Mouse (Mus musculus) lung, adult 2 months (tissue): ENCODE results near the gene Bcl2. TPM values are rescaled to one million over a fixed set of nuclear protein-coding genes. Genes with fewer than 3 reads are reported as not detected.

Experiments
- DNase-seq: peaks from one replicate; pipeline ENCODE4 v3.0.0; 2022
- H3K4me1 ChIP-seq: fragments of 200-500 bp; 2 replicates; pipeline ENCODE4 v1.6.1; 2011; ENCODE audit warnings: low read length; ENCODE audit not compliant: control insufficient read depth, insufficient read depth
- H3K4me3 ChIP-seq: fragments of 200-500 bp; replicated peaks from 2 replicates; pipeline ENCODE3; 2011; ENCODE audit warnings: low read depth, mild to moderate bottlenecking, control low read depth, low read length; ENCODE audit errors: extremely low read depth
- CTCF ChIP-seq: fragments of 200-500 bp; IDR thresholded peaks from 2 replicates; pipeline ENCODE4 v1.5.1; 2011; ENCODE audit warnings: mild to moderate bottlenecking, low read length, control low read depth; ENCODE audit not compliant: insufficient read depth
- POLR2A ChIP-seq: fragments of 200-500 bp; IDR thresholded peaks from 2 replicates; pipeline ENCODE4 v1.6.1; 2011; ENCODE audit warnings: low read depth, mild to moderate bottlenecking, control low read depth, low read length, borderline replicate concordance; ENCODE audit errors: extremely low read depth
- WGBS: fragments of 180-500 bp; shearing (Covaris S2); methylation state at CpG from one replicate; pipeline ENCODE4 v1.1.7; 2018; 5-methylcytosine and 5-hydroxymethylcytosine counted together
- polyA plus RNA-seq: library from polyadenylated mRNA; depleted of rRNA; stranded (reverse); fragments of >200 nt; gene quantifications from 2 replicates; pipeline ENCODE4 v1.2.3, GENCODE M21; 2012

Gene Bcl2
- polyA plus RNA-seq, 1 experiment = 3.8 TPM

DNA sequence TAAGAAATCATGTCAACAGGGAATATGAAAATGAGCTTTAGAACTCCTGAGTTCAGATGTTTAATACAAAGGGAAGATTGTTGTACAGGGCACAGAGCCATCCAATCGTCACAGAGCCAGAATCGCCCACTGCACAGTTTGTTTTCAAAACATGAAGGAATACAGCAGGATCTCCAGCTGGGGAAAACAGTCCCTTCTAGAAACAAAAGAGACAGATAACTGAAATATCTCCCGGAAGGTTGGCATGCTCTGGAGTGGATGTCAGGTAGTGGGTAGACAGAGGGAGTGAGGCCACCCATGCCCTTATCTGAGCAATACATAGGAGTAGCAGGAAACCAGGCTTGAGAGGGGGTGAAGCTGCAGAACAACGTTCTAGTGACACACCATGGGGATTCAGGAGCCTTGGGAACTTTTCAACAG lies 60.6 kb downstream of the Bcl2 start:
- TF ChIP-seq POLR2A (no peak), CTCF (no peak)
- no peak overlapping the region for H3K4me3 ChIP-seq
- no peak for DNase-seq
- no peaks in the 10 kb centered on the region; the same call in 1 of the 2 replicates for H3K4me1 ChIP-seq
- WGBS = 40% methylated on average over 4 of the region's 4 CpGs

GRCm38 (mm10) chr1:106651211-106651610 lies 62.9 kb downstream of the Bcl2 start:
- TF ChIP-seq CTCF = no peak
- no peak for TF ChIP-seq POLR2A
- no peak overlapping the region for H3K4me3 ChIP-seq
- no peak for DNase-seq
- H3K4me1 ChIP-seq = no peaks in the 10 kb centered on the region; the same call in 1 of the 2 replicates
- WGBS = 68% methylated on average over 7 of the region's 7 CpGs

GRCm38 (mm10) chr1:106650427-106650826 lies 63.6 kb downstream of the Bcl2 start:
- 92% methylated on average over 4 of the region's 4 CpGs for WGBS
- no peak for DNase-seq
- Histone ChIP-seq H3K4me1 (no peaks in the 10 kb centered on the region; the same call in 1 of the 2 replicates), H3K4me3 (no peak overlapping the region)
- no peak for TF ChIP-seq POLR2A
- no peak for TF ChIP-seq CTCF

- H3K4me3 ChIP-seq = no peak overlapping the region
- WGBS = 76% methylated on average over 3 of the region's 3 CpGs
These were observed 66.7 kb downstream of the Bcl2 start for GRCm38 (mm10) chr1:106647336-106647735.

DNA sequence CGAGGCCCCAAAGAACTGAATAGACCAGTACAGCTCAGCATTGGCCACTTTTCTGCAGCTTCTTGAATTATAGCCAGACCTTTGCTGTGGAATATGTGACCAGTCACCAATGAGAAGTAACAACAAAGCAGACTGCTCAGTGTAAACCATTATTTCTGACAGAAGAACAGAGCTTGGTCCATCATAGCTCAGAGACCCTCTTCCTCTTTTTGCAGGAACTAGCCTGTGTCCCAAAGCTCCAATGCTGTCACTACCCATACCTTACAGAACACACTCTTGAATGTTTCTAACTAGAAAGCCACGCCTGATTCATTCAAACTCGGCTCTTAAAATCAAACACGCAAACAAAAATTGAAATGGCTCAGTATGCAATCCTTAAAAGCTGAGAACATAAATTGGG lies 69.5 kb downstream of the Bcl2 start:
- Histone ChIP-seq H3K4me1 (no peaks in the 10 kb centered on the region), H3K4me3 (no peak overlapping the region)
- TF ChIP-seq POLR2A (no peak), CTCF (no peak)
- WGBS = 72% methylated on average over 4 of the region's 4 CpGs
- DNase-seq = no peak

More at GRCm38 (mm10) chr1:106647336-106647735, 66.7 kb downstream of the Bcl2 start:
- no peaks in the 10 kb centered on the region for H3K4me1 ChIP-seq
- no peak for DNase-seq
- TF ChIP-seq POLR2A = no peak
- no peak for TF ChIP-seq CTCF

DNA sequence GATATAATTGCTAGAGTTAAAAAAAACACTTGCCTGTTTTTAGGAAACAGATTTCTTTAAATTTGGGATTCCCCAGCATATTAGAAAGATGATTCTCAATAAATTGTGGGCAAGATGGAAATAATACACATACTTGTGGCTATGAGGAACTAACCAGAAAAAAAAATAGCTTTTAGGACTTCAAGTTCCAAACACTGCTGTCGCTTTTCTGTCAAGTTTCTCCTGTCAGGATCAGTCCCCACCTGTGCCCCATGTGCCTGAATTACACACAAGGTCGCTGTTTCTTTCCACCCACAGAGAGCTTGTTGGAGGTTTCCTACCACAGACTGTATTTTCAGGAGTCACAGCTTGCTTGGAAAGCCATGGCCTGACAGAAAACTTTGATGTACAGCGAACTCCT lies 70.5 kb downstream of the Bcl2 start:
- DNase-seq = no peak
- TF ChIP-seq POLR2A (no peak), CTCF (no peak)
- Histone ChIP-seq H3K4me3 (no peak overlapping the region), H3K4me1 (no peaks in the 10 kb centered on the region)
- WGBS = 63% methylated on average over 3 of the region's 3 CpGs

- 84% methylated on average over 1 of the region's 1 CpGs for WGBS
- Histone ChIP-seq H3K4me1 (no peaks in the 10 kb centered on the region), H3K4me3 (no peak overlapping the region)
- TF ChIP-seq POLR2A (no peak), CTCF (no peak)
- no peak for DNase-seq
These were observed 73.5 kb downstream of the Bcl2 start for GRCm38 (mm10) chr1:106640577-106640976.

- no peak for TF ChIP-seq POLR2A
- no peak for TF ChIP-seq CTCF
- no peak for DNase-seq
- H3K4me3 ChIP-seq = no peak overlapping the region
- WGBS = 95% methylated on average over 11 of the region's 11 CpGs
- no peaks in the 10 kb centered on the region for H3K4me1 ChIP-seq
These were observed 76.4 kb downstream of the Bcl2 start for GRCm38 (mm10) chr1:106637705-106638104.

GRCm38 (mm10) chr1:106636714-106637113 lies 77.4 kb downstream of the Bcl2 start:
- Histone ChIP-seq H3K4me3 (no peak overlapping the region), H3K4me1 (no peaks in the 10 kb centered on the region)
- 30% methylated on average over 2 of the region's 2 CpGs for WGBS
- no peak for DNase-seq
- no peak for TF ChIP-seq POLR2A
- TF ChIP-seq CTCF = no peak

DNA sequence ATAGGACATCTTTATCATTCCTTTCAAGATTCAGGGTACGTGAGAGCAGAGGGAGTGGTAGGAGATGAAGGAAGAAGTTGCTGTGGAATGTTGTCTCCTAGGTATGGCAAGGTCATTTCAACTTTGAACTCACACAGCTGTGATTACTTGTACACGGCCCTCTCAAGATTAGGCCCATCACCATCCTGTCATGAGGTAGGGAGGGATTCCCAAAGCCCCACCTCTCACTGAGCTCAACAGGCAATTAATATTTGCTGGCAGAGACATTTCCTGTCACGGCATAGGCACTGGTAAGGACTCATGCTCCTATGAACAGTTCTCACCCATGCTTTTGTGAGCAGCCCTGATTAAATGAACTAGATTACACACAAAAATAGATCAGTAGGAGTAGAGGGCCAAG lies 80.9 kb downstream of the Bcl2 start:
- WGBS = 52% methylated on average over 3 of the region's 3 CpGs
- no peak for DNase-seq
- H3K4me1 ChIP-seq = peaks cover 9% of the 10 kb centered on the region

GRCm38 (mm10) chr1:106631869-106632463 lies 82.1 kb downstream of the Bcl2 start:
- no peak for TF ChIP-seq POLR2A
- TF ChIP-seq CTCF = no peak
- DNase-seq = no peak
- Histone ChIP-seq H3K4me1 (peaks cover 9% of the 10 kb centered on the region), H3K4me3 (no peak overlapping the region)
- WGBS = 90% methylated on average over 3 of the region's 3 CpGs

More for the DNA sequence above, 80.9 kb downstream of the Bcl2 start:
- no peak for TF ChIP-seq CTCF
- TF ChIP-seq POLR2A = no peak
- H3K4me3 ChIP-seq = no peak overlapping the region
